Mouse (Mus musculus) liver, adult 2 months (tissue): ENCODE results near the gene Fam189a1.

Experiments used
- CTCF ChIP-seq: fragments of 200-500 bp; IDR thresholded peaks from 2 replicates; pipeline ENCODE4 v1.5.1; 2011; ENCODE audit warnings: low read depth, low read length, control low read depth
- POLR2A ChIP-seq: fragments of 200-500 bp; IDR thresholded peaks from 2 replicates; pipeline ENCODE4 v1.6.1; 2011; ENCODE audit warnings: low read length, control low read depth; ENCODE audit not compliant: insufficient read depth; ENCODE audit errors: extremely low read depth

GRCm38 (mm10) chr7:64728816-64729215, 427.6 kb downstream of the Fam189a1 start:
- no peak for TF ChIP-seq CTCF
- TF ChIP-seq POLR2A, result no peak
